Mouse (Mus musculus) T-helper 17 cell (primary cell): ENCODE data around the gene Etv6.

Experiments used
- in situ Hi-C, 2 experiments: fragments of 300-600 bp; cut with MboI, MseI; formaldehyde crosslinking; loops; 1 replicate in 1 of 2; 2 replicates in 1 of 2; pipeline ENCODE4 v1.15.1; 2025; ENCODE audit warnings: high pct_unique_total_duplicates in 2 of 2

The Etv6 gene

DNA sequence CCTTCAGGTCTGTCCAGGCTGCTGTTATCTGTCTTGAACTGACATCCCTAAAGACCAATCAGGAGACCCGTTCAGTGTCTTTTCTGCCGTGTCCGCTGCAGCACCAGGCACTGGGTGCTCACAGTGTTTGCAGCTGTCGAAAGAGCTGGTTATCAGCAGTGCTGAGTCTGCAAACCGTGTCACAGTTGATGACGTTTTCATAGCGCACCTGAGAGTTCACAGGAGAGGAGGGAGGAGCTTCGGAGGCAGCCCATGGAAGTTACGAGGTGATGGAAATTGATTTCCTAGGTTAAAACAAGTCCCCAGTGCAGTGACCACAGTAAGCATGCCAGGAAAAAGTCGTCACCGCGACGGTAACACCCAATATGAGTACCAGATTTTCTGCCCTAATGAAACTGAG lies 125.5 kb downstream of the Etv6 start:
- in situ Hi-C loops: no loop called here

DNA sequence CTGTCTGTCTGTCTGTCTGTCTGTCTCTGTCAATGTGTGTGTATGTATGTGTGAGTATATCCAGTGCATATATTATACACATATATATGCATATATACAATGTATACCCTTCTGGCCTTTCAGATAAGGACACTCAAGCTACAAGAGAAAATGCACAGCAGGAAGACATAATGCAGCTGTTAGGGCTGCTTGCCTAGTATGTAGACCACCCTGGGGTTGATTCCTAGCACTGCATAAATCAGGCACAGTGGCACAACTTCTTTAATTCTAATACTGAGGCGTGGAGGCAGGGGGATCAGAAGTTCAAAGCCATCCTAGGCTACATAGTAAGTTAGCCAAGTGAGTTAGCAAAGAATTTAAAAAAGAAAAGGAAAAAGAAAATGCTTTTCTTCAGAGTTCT lies 127.8 kb downstream of the Etv6 start:
- in situ Hi-C loops: no loop called here

DNA sequence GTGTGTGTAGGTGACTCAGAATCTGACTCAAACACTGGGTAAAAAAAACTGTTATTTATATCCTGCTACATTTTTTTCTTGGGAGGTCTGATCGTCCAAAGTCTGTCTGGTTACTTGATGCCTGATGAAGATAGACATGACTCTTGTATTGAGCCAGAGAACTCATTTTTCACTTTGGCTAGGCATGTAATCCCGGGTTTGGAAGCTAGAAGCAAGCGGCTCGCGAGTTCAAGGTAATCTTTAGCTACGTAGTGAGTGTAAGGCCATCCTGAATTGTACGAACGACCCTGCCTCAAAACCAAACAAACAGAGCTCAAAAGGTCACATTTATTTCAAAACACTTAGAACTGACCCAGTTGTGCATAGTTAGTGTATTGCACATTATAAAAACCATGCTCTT lies 128.9 kb downstream of the Etv6 start:
- in situ Hi-C loops: no loop called here

DNA sequence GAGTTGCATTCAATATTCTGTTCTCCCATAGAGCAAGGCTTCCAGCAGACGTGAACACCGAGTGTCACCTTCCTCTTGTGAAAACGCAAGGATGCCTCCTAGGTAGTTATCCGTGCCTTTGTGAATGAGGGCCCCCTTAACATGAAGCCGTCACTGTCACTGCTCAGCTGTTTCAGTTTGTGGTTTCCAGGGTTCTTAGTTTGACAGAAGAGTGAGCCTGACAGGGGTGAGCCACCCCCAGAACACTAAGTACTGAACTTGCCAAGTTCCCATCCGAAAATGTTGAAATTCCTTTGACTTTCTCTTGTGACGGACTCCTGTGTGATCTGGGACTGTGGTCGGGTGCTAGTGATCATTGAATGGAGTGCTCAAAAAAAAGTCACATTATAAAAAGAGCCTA lies 129.5 kb downstream of the Etv6 start:
- in situ Hi-C loops: no loop called here

DNA sequence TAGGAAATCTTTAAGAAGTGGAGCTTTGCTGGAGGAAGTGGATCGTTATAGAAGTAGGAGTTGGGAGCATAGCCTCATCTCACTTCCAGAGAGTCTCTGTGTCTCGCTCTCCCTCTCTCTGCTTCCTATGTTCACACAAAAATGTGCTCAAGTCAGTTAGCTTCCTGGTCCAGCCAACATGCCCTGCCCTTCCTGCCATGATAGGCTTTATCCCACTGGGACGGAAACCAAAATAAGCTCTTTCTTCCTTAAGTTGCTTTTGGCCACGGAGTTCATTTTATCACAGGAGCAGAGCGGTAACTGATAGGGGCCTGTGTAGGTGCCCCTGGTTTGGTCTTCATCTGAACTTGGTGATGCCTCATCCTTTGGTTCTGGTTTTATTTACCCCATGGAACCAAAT lies 132.5 kb downstream of the Etv6 start:
- in situ Hi-C loops: no loop called here

- in situ Hi-C loops: no loop called here
These were observed 133.3 kb downstream of the Etv6 start for GRCm38 (mm10) chr6:134168799-134169198.

- in situ Hi-C loops: loop anchor here in 1 of 2 experiments (5.0 kb wide), 1 partner anchor 66 kb away; no protein-coding TSS in a partner anchor
These were observed 135.7 kb downstream of the Etv6 start for GRCm38 (mm10) chr6:134171235-134171634.

- in situ Hi-C loops: loop anchor here in 1 of 2 experiments (5.0 kb wide), 1 partner anchor 65 kb away; no protein-coding TSS in a partner anchor
These were observed 136.6 kb downstream of the Etv6 start for GRCm38 (mm10) chr6:134171906-134172728.

DNA sequence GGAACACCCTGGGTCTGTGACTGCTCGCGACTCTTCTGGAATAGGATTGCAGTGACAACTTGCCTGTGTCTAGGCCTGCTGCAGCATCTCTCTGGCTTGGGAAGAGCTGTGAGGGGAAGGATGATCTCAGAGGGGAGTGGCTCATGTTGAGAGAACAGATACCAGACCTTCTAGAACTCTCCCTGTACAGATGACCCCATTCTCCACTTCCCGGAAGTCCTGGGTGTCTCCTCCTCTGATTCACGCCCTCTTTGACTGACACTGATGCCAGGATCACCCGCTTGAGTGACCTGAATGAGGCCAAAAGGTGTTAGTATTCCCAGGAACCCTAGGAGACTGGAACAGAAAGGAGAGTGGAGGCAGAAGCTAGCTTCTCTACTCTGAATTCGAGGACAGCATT lies 137.9 kb downstream of the Etv6 start:
- in situ Hi-C loops: loop anchor here in 1 of 2 experiments (5.0 kb wide), 1 partner anchor 64 kb away; no protein-coding TSS in a partner anchor

DNA sequence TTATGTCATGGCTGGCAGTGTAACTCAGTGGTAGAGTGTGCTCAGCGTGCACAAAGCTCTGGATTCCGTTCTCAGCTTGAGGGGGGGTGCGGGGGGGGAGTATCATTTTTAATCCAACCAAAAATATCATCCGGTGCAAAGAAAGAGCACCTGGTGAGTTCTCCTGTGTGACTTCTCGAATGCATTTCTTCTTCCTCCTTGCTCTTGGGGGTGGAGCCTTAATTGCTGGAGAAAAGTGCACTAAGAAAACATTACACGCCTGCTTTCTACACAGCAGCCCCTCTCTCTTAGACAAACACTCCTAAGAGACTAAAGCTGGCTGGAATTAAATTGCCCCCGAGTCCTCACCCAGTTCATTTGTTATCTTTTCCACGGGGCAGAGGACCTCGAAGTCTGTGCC lies 139.6 kb downstream of the Etv6 start:
- in situ Hi-C loops: no loop called here

- in situ Hi-C loops: no loop called here
These were observed 141.7 kb downstream of the Etv6 start for GRCm38 (mm10) chr6:134177196-134177595.

- in situ Hi-C loops: no loop called here
These were observed 146.9 kb downstream of the Etv6 start for GRCm38 (mm10) chr6:134182301-134182948.

DNA sequence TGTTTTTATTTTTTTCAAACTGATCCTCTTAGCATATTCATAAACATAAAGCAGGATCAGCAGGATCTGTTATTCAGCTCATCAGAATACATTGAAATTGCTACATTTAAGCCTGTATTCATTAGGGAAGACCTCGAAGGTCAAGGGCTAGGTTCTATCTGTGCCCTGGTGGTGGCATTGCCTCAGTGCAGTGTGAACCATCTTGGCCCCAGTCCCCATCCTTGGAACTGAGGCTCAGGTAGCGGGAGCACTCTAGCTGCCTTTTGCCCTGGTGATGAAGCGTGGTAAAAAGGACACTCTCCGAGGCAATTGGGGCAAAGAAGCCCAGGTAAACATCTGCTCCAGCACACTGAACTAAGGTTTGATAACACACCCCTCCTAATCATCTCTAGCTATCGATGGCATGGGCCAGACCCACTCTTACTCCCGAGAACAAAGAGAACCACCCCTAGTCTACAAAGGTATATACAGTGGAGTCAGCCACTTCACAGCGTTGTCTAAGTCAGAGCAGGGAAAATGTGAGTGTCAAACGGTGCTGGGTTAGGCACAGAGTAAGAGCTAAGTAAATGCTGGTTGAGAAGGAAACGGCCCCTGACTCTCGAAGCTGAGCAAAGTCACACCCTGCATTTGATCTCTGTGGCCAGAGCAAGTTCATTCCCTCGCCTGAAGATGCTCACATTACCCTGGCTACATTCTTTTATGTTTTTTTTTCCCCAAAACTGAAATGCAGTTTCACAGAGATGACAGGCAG lies 148.3 kb downstream of the Etv6 start:
- in situ Hi-C loops: no loop called here

GRCm38 (mm10) chr6:134186286-134186903 lies 150.9 kb downstream of the Etv6 start:
- in situ Hi-C loops: no loop called here

GRCm38 (mm10) chr6:134188719-134189118 lies 153.2 kb downstream of the Etv6 start:
- in situ Hi-C loops: no loop called here

GRCm38 (mm10) chr6:134189174-134189573 lies 153.7 kb downstream of the Etv6 start:
- in situ Hi-C loops: no loop called here

DNA sequence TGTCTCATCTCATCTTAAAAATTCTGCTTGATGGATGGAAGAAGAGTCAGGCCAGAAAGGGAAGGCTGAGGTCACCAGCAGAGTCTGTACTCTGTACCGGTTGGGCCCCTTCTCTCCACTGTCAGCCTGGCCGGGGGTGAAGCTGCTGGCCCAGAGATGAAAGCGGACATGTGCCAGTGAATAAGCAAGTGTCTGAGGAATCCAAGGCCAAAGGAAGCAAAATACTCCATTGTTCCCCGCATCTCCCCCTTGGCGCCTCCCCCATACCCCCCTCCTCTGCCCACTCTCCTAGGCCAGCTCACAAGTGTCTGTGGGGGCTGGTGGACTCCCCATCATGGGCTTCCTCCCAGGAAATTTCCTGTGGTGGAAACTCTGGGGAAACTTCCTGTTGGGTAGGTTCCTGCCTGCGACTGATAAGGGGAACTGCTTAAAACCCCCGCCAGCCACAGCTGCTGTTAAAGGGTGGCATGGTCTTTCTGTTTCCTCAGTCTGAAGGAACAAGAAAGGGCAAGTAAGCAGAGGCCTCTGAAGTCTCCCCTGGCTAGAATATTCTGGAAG lies 154.2 kb downstream of the Etv6 start:
- in situ Hi-C loops: no loop called here

- in situ Hi-C loops: no loop called here
These were observed 155.2 kb downstream of the Etv6 start for GRCm38 (mm10) chr6:134190597-134191278.

- in situ Hi-C loops: no loop called here
These were observed 157.2 kb downstream of the Etv6 start for GRCm38 (mm10) chr6:134192710-134193109.

DNA sequence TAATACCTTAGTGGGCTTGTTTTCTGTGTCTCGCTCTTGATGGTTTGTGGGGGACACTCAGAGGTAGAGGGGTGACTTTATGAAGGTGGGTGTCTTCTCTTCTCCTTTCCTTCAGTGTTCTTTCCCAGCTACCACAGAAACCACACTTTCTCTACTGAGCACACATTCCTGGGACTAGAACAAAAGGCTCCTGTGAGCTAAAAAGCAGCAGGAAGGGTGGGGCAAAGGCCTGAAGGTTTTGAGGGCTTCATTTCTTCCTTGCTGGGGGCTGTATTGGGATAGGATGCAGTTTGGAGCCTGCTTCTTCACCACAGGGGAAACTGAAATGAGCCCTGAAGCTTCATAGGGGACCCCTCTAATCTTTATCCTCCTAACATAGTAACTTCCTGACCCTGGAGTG lies 164.4 kb downstream of the Etv6 start:
- in situ Hi-C loops: no loop called here

GRCm38 (mm10) chr6:134200577-134200976 lies 165.1 kb downstream of the Etv6 start:
- in situ Hi-C loops: no loop called here
